Mouse (Mus musculus): ENCODE measurements around the gene Enc1.

Enc1 gene

GRCm38 (mm10) chr13:97240965-97241786, at the start of gene Enc1:
Gene Enc1 (plus strand): TSS chr13:97241105.
- DNase-seq (ENCODE audit: low spot score): peak; percentile 82

- no peak for DNase-seq (ENCODE audit: low spot score)
Measured at GRCm38 (mm10) chr13:97192649-97193048, 48.3 kb upstream of the Enc1 start.

- peak; percentile 32 for DNase-seq (ENCODE audit: low spot score)
Measured at GRCm38 (mm10) chr13:97193420-97193819, 47.5 kb upstream of the Enc1 start.

DNA sequence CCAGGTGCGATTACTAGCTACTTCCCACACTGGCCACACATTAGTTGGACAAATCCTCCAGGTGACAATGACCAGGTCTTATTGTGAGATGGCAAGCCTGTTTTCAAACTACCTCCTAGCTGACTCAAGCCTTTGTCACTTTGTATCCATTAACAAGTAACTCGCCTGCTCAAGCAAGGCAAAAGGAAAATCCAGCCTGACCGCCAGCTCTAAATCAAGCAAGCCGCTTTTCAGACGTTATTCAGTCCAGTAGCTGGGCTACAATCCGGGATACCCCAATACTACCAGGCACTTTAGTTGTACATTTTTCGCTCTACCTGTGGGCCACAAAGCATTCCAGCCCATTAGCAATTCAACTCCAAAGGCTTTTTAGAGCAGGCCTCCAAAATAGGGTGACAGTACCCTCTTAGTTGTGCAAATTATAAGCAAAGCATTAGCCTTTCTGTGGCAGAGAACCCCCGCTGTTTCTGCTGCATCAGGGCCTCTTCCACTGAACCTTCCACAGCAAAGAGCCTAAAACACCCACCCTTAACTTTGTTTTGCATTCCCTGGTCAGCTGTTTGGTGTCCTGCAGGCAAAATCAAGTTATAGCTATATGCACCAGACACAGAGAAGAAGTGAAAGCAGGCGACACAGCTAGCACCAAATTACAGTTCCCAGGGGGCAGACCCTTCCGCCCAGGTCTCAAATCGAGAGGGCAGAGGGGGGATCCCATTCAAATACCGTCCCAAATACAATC, 44.5 kb upstream of the Enc1 start:
- no peak for DNase-seq (ENCODE audit: low spot score)

- DNase-seq (ENCODE audit: low spot score): no peak
Measured at GRCm38 (mm10) chr13:97196925-97197218, 44.0 kb upstream of the Enc1 start.

DNA sequence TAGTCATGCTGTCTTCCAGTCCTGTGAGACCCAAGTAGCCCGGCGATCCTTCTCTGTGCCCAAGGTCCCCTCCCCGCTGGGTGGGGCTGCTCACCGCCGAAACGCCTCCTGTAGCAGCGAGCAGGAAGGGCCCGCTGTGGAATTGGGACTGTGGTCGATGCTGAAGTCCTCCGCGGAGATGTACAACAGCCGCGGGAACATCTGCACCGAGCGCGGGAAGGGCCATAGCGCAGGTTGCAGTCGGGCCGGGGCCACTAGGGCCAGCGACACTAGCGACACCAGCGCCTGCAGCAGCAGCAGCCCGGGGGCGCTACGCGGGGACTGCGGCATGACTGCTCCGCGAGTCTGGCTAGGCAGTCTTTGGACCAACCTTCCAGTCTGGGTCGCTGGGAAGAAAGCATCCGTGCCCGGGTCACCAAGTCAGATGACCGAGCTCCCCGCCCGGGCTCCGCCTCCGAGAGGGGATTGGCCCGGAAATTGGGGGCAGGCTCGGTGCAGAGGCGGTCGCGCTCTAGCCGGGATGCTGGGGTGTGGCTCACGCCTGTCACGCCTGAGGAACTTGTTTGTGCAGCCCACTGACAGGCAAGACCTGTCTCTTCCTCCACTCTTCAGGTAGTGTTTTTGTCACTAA, 42.9 kb upstream of the Enc1 start, which contains the start of gene Hexb:
TSS of gene Hexb (minus strand) at position 426 of the 631 bp plus-strand sequence.
- peak; percentile 81 for DNase-seq (ENCODE audit: low spot score)

GRCm38 (mm10) chr13:97199123-97199522, 41.8 kb upstream of the Enc1 start:
- DNase-seq (ENCODE audit: low spot score): no peak

DNA sequence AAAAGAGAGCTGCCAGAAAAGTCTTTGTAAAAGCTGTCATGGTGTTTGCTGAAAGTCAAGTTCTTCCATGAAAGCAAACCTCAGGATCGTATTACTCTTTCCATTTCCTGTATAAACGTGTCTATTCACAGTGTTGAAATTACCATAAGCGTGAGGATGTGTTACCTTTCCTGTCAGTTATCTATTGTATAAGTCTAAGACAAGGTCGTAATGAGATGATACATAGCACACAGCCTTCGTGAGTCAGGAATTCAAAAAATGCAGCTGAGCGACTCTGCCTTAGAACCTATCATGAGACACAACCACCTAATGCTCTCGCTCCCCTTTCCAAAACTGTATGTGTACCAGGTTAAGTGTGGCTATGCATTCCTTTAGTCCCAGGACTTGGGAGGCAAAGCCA, 39.8 kb upstream of the Enc1 start:
- no peak for DNase-seq (ENCODE audit: low spot score)

GRCm38 (mm10) chr13:97201896-97202295, 39.0 kb upstream of the Enc1 start:
- no peak for DNase-seq (ENCODE audit: low spot score)

DNA sequence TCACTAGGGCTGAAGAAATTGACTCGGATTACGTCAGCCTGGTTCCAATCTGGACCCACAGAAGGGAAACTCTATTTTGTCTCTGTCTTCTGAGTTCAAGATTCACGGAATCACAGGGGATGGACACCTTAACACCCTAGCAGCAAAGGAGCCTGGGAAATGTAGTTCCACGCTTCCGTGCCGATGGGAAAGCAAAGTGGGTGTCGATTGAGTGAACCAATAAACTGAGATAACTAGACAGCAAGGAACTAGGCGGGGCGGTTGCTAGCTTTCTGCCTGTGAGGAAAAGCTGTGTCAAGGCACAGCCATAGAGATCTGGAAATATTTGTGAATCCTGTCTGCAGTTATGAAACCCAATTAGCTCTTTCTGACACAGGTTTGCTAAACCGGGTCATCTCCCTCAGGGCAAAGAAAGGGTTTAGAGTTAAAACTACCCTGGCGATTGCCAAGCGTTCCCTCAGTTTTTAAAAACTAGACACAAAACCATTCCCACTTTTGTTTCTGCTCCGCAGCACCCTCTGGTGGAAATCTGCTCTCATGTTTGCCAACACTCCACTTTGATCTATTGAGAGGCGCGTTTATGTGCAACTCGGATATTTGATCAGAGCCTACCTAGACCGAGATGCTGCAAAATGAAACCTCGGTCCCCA, 35.7 kb upstream of the Enc1 start:
- DNase-seq (ENCODE audit: low spot score): peak; percentile 71

GRCm38 (mm10) chr13:97206046-97206445, 34.9 kb upstream of the Enc1 start:
- DNase-seq (ENCODE audit: low spot score): no peak

- no peak for DNase-seq (ENCODE audit: low spot score)
Measured at GRCm38 (mm10) chr13:97207472-97208111, 33.3 kb upstream of the Enc1 start.

- DNase-seq (ENCODE audit: low spot score): no peak
Measured at GRCm38 (mm10) chr13:97208112-97208478, 32.8 kb upstream of the Enc1 start.

DNA sequence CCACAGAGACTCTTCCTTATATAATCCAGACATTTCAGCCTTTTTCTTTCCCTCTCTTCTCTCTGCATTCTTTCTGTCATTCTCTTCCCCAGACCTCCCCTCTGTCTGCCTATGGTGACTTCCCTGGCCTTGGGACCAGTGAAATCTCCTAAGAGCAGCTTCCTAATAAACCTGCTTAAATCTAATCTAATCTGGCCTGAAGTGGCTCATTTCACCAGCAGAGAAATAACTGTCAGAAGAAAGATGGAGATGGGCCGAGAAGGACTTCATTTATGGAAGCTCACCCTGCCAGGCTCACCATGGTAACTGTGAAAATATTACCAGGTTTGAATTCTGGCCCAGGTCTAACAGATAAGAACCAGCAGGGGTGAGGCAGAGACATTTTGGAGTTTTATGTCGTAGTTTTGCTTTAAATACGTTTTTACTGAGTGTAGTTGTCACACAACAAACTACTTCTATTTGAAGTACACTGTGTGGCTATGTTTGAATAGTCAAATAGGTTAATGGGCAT, 32.4 kb upstream of the Enc1 start:
- DNase-seq (ENCODE audit: low spot score): no peak

- DNase-seq (ENCODE audit: low spot score): no peak
Measured at GRCm38 (mm10) chr13:97214583-97215268, 26.2 kb upstream of the Enc1 start.

GRCm38 (mm10) chr13:97215563-97215962, 25.3 kb upstream of the Enc1 start:
- DNase-seq (ENCODE audit: low spot score): no peak

GRCm38 (mm10) chr13:97216196-97216595, 24.7 kb upstream of the Enc1 start:
- no peak for DNase-seq (ENCODE audit: low spot score)

DNA sequence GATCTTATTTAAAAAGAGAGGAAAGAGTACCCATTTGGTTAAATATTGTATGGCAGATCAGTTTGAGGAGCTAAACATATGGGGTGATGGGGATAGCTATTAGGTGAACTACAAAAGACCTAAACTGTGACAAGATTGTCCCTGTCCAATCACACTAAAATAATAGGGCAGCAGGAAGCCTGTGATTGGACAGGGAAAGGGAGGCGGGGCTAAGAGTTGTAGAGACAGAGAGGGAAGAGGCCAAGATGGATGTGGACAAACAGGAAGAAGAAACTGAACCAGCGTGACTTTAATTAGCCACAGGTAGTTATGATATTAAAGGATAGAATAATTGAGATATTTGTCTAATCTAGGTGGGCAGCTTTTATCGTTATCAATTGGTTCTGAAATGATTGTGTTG, 20.9 kb upstream of the Enc1 start:
- no peak for DNase-seq (ENCODE audit: low spot score)

DNA sequence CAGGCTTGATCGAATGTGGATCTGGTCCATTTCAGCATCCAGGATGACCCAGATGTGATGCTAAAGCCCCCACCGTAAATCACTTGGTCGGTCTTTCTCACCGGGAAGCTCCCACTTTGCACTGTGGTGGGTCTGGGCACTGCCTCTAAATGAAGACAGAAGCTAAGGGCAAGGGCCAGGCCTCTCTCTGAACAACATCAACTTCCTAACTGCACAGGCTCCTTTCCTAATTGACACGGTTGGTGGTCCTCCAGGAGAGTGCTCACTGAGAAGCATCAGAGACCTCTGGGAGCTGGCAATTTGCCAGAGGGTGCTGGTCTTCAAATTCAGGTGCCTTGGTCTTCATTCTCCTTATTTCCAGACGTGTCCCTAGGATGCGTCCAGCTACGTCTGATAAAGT, 17.0 kb upstream of the Enc1 start:
- no peak for DNase-seq (ENCODE audit: low spot score)

DNA sequence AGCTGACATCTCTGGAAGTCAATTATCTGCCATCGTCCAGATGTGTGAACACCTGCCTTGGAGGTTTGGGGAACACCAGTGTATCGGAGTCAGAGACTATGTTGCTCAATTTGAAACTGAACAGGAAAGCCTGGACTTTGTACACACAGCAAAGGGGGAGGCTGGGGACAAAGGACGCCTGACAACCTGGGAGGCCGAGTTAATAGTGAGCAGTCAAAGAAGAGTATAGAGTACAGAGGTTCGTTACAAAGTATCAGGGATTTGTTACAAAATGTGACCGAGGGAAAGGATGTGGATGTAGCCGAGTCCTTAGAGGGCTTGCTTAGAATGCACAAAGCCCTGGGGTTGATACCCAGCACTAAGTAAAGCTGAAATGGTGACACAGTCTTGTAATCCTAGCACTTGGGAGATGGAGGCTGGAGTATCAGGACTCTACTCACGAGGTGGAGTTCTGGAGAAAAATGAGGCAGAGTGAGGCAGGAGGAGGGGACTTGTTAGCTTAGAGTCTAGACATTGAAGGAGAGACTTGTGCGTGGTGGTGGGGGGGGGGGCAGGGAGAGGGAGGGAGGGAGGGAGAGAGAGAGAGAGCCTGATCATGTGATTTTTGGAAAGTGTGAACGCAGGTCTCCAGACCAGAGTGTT, 16.4 kb upstream of the Enc1 start:
- peak; percentile 53 for DNase-seq (ENCODE audit: low spot score)

GRCm38 (mm10) chr13:97225130-97225529, 15.8 kb upstream of the Enc1 start:
- no peak for DNase-seq (ENCODE audit: low spot score)
